Mouse (Mus musculus): ENCODE measurements around the gene Lcp2.

Lcp2 gene

GRCm38 (mm10) chr11:34048375-34049124 lies 1.8 kb downstream of the Lcp2 start:
- no peak for DNase-seq

- DNase-seq, result no peak
Observed at GRCm38 (mm10) chr11:34049125-34049379, 2.3 kb downstream of the Lcp2 start.

GRCm38 (mm10) chr11:34050063-34050462 lies 3.3 kb downstream of the Lcp2 start:
- DNase-seq, result no peak

- DNase-seq, result no peak
Observed at GRCm38 (mm10) chr11:34050643-34051042, 3.9 kb downstream of the Lcp2 start.

GRCm38 (mm10) chr11:34053031-34053818 lies 6.5 kb downstream of the Lcp2 start:
- no peak for DNase-seq

- DNase-seq, result no peak
Observed at GRCm38 (mm10) chr11:34054031-34054727, 7.5 kb downstream of the Lcp2 start.

- DNase-seq, result no peak
Observed at GRCm38 (mm10) chr11:34056715-34057114, 10.0 kb downstream of the Lcp2 start.

- DNase-seq, result no peak
Observed at GRCm38 (mm10) chr11:34058332-34058731, 11.6 kb downstream of the Lcp2 start.

GRCm38 (mm10) chr11:34058960-34059359 lies 12.2 kb downstream of the Lcp2 start:
- DNase-seq, result no peak

- no peak for DNase-seq
Observed at GRCm38 (mm10) chr11:34061740-34062139, 15.0 kb downstream of the Lcp2 start.

GRCm38 (mm10) chr11:34063257-34063656 lies 16.5 kb downstream of the Lcp2 start:
- no peak for DNase-seq

GRCm38 (mm10) chr11:34063702-34064485 lies 17.2 kb downstream of the Lcp2 start:
- DNase-seq, result peak; percentile 19 to 31

GRCm38 (mm10) chr11:34070596-34070995 lies 23.9 kb downstream of the Lcp2 start:
- DNase-seq, result no peak

- peak; percentile 26 to 27 for DNase-seq
Observed at GRCm38 (mm10) chr11:34072309-34072708, 25.6 kb downstream of the Lcp2 start.

GRCm38 (mm10) chr11:34073776-34074175 lies 27.1 kb downstream of the Lcp2 start:
- DNase-seq, result peak; percentile 62 to 73

- DNase-seq, result no peak
Observed at GRCm38 (mm10) chr11:34077870-34078269, 31.1 kb downstream of the Lcp2 start.

GRCm38 (mm10) chr11:34078581-34078980 lies 31.9 kb downstream of the Lcp2 start:
- DNase-seq, result no peak

- no peak for DNase-seq
Observed at GRCm38 (mm10) chr11:34079542-34080464, 33.1 kb downstream of the Lcp2 start.

- no peak for DNase-seq
Observed at GRCm38 (mm10) chr11:34083795-34084194, 37.1 kb downstream of the Lcp2 start.

- no peak for DNase-seq
Observed at GRCm38 (mm10) chr11:34084639-34085038, 37.9 kb downstream of the Lcp2 start.

GRCm38 (mm10) chr11:34086164-34086751 lies 39.5 kb downstream of the Lcp2 start:
- DNase-seq, result no peak
